ENCODE assay signal across 10 mouse cellular contexts in genomic region chr11:52641725-52642338, GRCm38 (mm10).
DNase-seq lines count a peak whose midpoint lies in the region; ATAC-seq lines count a peak whose summit lies in the region.
"Had no signal": no experiment of that assay in that cellular context is flagged by ENCODE, and none has a peak within 500 bp of the region (broad histone marks: within the 10 kb centered on the region; RNA-seq: fewer than 3 reads in every experiment).

No protein-coding gene starts in this region.

- no peaks in the 10 kb centered on the region for H3K9me3 ChIP-seq in hindbrain, embryonic 10.5 days
- no peaks in the 10 kb centered on the region for H3K9me3 ChIP-seq in hindbrain, embryonic 12.5 days (replicated peaks)
- no peaks in the 10 kb centered on the region for H3K9me3 ChIP-seq in forebrain, embryonic 14.5 days (replicated peaks; ENCODE audit: control insufficient read depth, low read length)
- H3K9me3 ChIP-seq in midbrain, embryonic 13.5 days, result no peaks in the 10 kb centered on the region
- H3K9me3 ChIP-seq: limb, embryonic 15.5 days had no signal

- no peak overlapping the region for H3K4me2 ChIP-seq in hindbrain, embryonic 12.5 days (replicated peaks)
- H3K4me2 ChIP-seq in forebrain, embryonic 14.5 days (ENCODE audit: low read length), result no peak overlapping the region
- no peak overlapping the region for H3K4me2 ChIP-seq in midbrain, embryonic 13.5 days (replicated peaks)
- H3K4me2 ChIP-seq: limb, embryonic 15.5 days had no signal

- H3K4me3 ChIP-seq in hindbrain, embryonic 10.5 days, result no peak overlapping the region
- no peak overlapping the region for H3K4me3 ChIP-seq in hindbrain, embryonic 12.5 days
- H3K4me3 ChIP-seq in forebrain, embryonic 14.5 days (ENCODE audit: low read depth, low read length), result no peak overlapping the region
- no peak overlapping the region for H3K4me3 ChIP-seq in midbrain, embryonic 13.5 days (replicated peaks)
- H3K4me3 ChIP-seq: limb, embryonic 15.5 days had no signal

- DNase-seq in hindbrain, embryonic 10.5 days (ENCODE audit: low spot score), result peak; percentile 60
- peak; percentile 60 for DNase-seq in embryo, embryonic 10.5 days (ENCODE audit: low spot score)
- DNase-seq in forebrain, embryonic 14.5 days (ENCODE audit: low spot score), result peak; percentile 63
- no peak for DNase-seq in T-cell, adult 2 months (ENCODE audit: low spot score)
- no peak for DNase-seq in thymus, postnatal 25 days
- DNase-seq: gastrocnemius, postnatal 36 days; kidney, postnatal 36 days had no signal

- H3K27me3 ChIP-seq in hindbrain, embryonic 10.5 days (ENCODE audit: insufficient read depth, poor library complexity, severe bottlenecking), result peaks cover 35% of the 10 kb centered on the region
- peaks cover 7% of the 10 kb centered on the region for H3K27me3 ChIP-seq in hindbrain, embryonic 12.5 days
- no peaks in the 10 kb centered on the region for H3K27me3 ChIP-seq in forebrain, embryonic 14.5 days (replicated peaks; ENCODE audit: control insufficient read depth, insufficient read depth, low read length)
- no peaks in the 10 kb centered on the region; the same call in 1 of the 2 replicates for H3K27me3 ChIP-seq in midbrain, embryonic 13.5 days

- no peak for ATAC-seq in hindbrain, embryonic 12.5 days (ENCODE audit: low FRiP score)
- peak; percentile 66 for ATAC-seq in forebrain, embryonic 14.5 days
- ATAC-seq in midbrain, embryonic 13.5 days, result peak; percentile 84

- H3K36me3 ChIP-seq in hindbrain, embryonic 10.5 days, result no peaks in the 10 kb centered on the region
- no peaks in the 10 kb centered on the region for H3K36me3 ChIP-seq in hindbrain, embryonic 12.5 days
- H3K36me3 ChIP-seq in forebrain, embryonic 14.5 days (ENCODE audit: control insufficient read depth, insufficient read depth, low read length), result no peaks in the 10 kb centered on the region
- H3K36me3 ChIP-seq in midbrain, embryonic 13.5 days, result no peaks in the 10 kb centered on the region
- H3K36me3 ChIP-seq: limb, embryonic 15.5 days had no signal

- WGBS in hindbrain, embryonic 10.5 days, result 2% methylated on average over 14 of the region's 14 CpGs
- WGBS in hindbrain, embryonic 12.5 days, result 2% methylated on average over 14 of the region's 14 CpGs
- 9% methylated on average over 14 of the region's 14 CpGs for WGBS in forebrain, embryonic 14.5 days
- WGBS in midbrain, embryonic 13.5 days, result 3% methylated on average over 14 of the region's 14 CpGs

- no peak overlapping the region for H3K9ac ChIP-seq in hindbrain, embryonic 12.5 days
- H3K9ac ChIP-seq in forebrain, embryonic 14.5 days (ENCODE audit: low read length), result peak overlapping the region; percentile 21; the same call in 1 of the 2 replicates
- 0 out of 2 replicates have a peak overlapping the region, but pooled peaks have one; percentile 32 for H3K9ac ChIP-seq in midbrain, embryonic 13.5 days (replicated peaks)
- H3K9ac ChIP-seq: limb, embryonic 15.5 days had no signal

- peaks cover 49% of the 10 kb centered on the region for H3K4me1 ChIP-seq in hindbrain, embryonic 10.5 days (replicated peaks)
- peaks cover 26% of the 10 kb centered on the region for H3K4me1 ChIP-seq in hindbrain, embryonic 12.5 days
- peaks cover 20% of the 10 kb centered on the region; the same call in 1 of the 2 replicates for H3K4me1 ChIP-seq in forebrain, embryonic 14.5 days (ENCODE audit: control insufficient read depth, insufficient read depth, low read length)
- peaks cover 32% of the 10 kb centered on the region for H3K4me1 ChIP-seq in midbrain, embryonic 13.5 days (replicated peaks)
- H3K4me1 ChIP-seq: limb, embryonic 15.5 days had no signal

- peak overlapping the region; percentile 72 for H3K27ac ChIP-seq in hindbrain, embryonic 10.5 days
- H3K27ac ChIP-seq in hindbrain, embryonic 12.5 days, result no peak overlapping the region
- peak overlapping the region; percentile 30; the same call in 1 of the 2 replicates for H3K27ac ChIP-seq in forebrain, embryonic 14.5 days (ENCODE audit: low read depth, low read length)
- H3K27ac ChIP-seq in midbrain, embryonic 13.5 days, result 0 out of 2 replicates have a peak overlapping the region, but pooled peaks have one; percentile 46
- H3K27ac ChIP-seq: limb, embryonic 15.5 days had no signal

Comparison
In these comparisons a context has a peak if more than half of its experiments do, and no peak if none do; other contexts are left out.
1. DNase-seq: peak in hindbrain, embryonic 10.5 days (single experiment), embryo, embryonic 10.5 days (single experiment) and forebrain, embryonic 14.5 days (single experiment); none in T-cell, adult 2 months (single experiment) and thymus, postnatal 25 days (single experiment).